Mouse (Mus musculus) small intestine, adult 2 months (tissue): Measurements from ENCODE around the gene Mkln1.

ENCODE experiments used
- CTCF ChIP-seq: fragments of 200-500 bp; IDR thresholded peaks from 2 replicates; pipeline ENCODE4 v1.5.1; 2012; ENCODE audit warnings: low read depth, mild to moderate bottlenecking, control low read depth, inconsistent platforms, low read length, moderate library complexity, mixed read lengths; ENCODE audit not compliant: insufficient replicate concordance, insufficient read length; ENCODE audit errors: extremely low read depth
- POLR2A ChIP-seq: fragments of 200-500 bp; IDR thresholded peaks from 2 replicates; pipeline ENCODE4 v1.6.1; 2012; ENCODE audit warnings: low read depth, mild to moderate bottlenecking, control low read depth, inconsistent platforms, low read length, moderate library complexity

GRCm38 (mm10) chr6:31499836-31500235 lies 101.3 kb downstream of the Mkln1 start:
- no peak for TF ChIP-seq CTCF
- no peak for TF ChIP-seq POLR2A
